Mouse (Mus musculus): Measurements from ENCODE around the gene Slc22a14.

DNA sequence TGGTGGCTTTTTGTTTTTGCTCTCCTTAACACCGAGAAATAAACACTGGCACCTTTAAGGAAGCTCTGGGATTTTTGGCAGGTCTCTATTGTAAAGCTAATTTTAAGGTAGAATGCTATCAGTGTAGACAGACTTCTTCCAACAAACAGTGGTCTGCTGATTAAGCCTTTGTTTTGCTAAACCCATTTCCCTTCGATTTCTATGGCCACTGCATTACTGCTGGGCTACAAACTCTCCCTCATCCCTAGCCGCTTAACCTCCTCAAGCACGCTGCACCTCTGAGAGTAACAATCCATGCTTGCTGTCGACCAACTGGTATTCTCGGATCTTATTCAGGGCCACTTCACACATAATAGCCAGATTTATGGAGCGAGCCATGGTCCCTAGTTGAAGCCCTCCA is 44.4 kb downstream of the Slc22a14 start:
- no peak for TF ChIP-seq CTCF (IDR thresholded peaks at IDR 0.05; ENCODE audit: extremely low read depth, insufficient read length, insufficient replicate concordance, low read depth, low read length)
- TF ChIP-seq POLR2A (IDR thresholded peaks at IDR 0.05; ENCODE audit: low read depth, low read length): no peak
